Mouse (Mus musculus): ENCODE data around the gene Sh2d3c. TPM values are rescaled to one million over a fixed set of nuclear protein-coding genes. Genes with fewer than 3 reads are reported as not detected.

The Sh2d3c gene
- total and polyA plus RNA-seq, 2 experiments from 2014 or later, result 43.8 to 52.8 TPM

DNA sequence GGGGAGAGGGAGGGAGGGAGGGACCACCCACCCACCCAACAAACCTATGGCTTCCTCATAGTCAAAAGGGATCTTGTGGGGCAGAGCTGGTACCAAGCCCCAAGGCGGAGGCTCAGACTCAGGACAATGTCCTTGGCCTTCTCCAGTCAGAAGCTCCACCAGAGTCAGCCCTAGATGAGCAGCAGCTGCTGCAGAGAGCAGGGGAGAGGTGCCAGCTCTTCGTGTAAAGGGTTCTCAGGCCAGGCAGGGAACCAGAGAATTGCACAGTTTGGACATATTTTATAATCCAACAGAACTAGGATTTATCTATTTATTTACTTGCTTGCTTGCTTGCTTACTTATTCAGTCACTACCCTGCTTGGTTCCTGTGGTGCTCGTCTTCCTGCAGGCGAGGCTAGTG is 18.5 kb downstream of the Sh2d3c start:
- ATAC-seq, result no peak

DNA sequence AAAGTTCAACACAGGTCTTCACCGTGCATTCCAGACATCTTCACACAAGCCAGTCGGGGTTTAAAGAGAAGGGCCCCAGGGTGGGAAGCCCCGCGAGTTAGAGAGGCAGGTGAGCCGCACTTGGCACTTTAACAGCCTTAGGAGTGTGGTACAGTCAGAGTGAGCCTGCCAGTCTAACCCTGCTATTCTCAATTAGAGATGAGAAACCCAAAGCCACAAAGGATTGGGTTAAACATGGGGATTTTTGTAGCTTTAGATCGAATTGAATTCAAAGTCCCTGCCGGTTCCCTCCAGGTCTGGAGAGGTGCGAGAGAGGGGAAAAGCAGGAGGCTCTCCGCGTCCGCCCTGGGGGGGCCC is 20.0 kb downstream of the Sh2d3c start, which contains the start of gene 6330409D20Rik:
6330409D20Rik (minus strand) TSS at position 101 of the 357 bp plus-strand sequence.
- Histone ChIP-seq H3K27me3 (ENCODE audit: insufficient read depth, low read length) (no peaks in the 10 kb centered on the region), H3K4me2 (ENCODE audit: low read depth, low read length) (peak within 1 kb of the TSS; percentile 74), H3K4me3 (ENCODE audit: low read length) (peak within 1 kb of the TSS; percentile 80), H3K4me1 (ENCODE audit: insufficient read depth, low read length) (peaks cover 19% of the 10 kb centered on the region; the same call in 1 of the 2 replicates), H3K36me3 (ENCODE audit: insufficient read depth, low read length) (peaks cover 9% of the 10 kb centered on the region), H3K27ac (peak within 1 kb of the TSS; percentile 92), H3K9me3 (ENCODE audit: low read length) (no peaks in the 10 kb centered on the region), H3K9ac (replicated peaks; ENCODE audit: low read length) (peak within 1 kb of the TSS; percentile 94)
- DNase-seq (ENCODE audit: low spot score) (no peak), ATAC-seq (no peak)
- no peak for TF ChIP-seq CTCF (IDR thresholded peaks at IDR 0.05; ENCODE audit: low read depth)
- 6% methylated on average over 11 of the region's 11 CpGs for WGBS

More for the DNA sequence above, 18.5 kb downstream of the Sh2d3c start:
- no peak overlapping the region for H3K4me2 ChIP-seq (ENCODE audit: low read depth, low read length)
- no peaks in the 10 kb centered on the region for H3K9me3 ChIP-seq (ENCODE audit: low read length)
- H3K27me3 ChIP-seq (ENCODE audit: insufficient read depth, low read length), result no peaks in the 10 kb centered on the region
- H3K9ac ChIP-seq (replicated peaks; ENCODE audit: low read length), result no peak overlapping the region
- TF ChIP-seq CTCF (IDR thresholded peaks at IDR 0.05; ENCODE audit: low read depth), result no peak
- H3K4me1 ChIP-seq (ENCODE audit: insufficient read depth, low read length), result peaks cover 19% of the 10 kb centered on the region; the same call in 1 of the 2 replicates
- H3K4me3 ChIP-seq (ENCODE audit: low read length), result no peak overlapping the region
- WGBS, result 67% methylated on average over 4 of the region's 4 CpGs
- no peak overlapping the region for H3K27ac ChIP-seq
- no peaks in the 10 kb centered on the region for H3K36me3 ChIP-seq (ENCODE audit: insufficient read depth, low read length)
- no peak for DNase-seq (ENCODE audit: low spot score)

DNA sequence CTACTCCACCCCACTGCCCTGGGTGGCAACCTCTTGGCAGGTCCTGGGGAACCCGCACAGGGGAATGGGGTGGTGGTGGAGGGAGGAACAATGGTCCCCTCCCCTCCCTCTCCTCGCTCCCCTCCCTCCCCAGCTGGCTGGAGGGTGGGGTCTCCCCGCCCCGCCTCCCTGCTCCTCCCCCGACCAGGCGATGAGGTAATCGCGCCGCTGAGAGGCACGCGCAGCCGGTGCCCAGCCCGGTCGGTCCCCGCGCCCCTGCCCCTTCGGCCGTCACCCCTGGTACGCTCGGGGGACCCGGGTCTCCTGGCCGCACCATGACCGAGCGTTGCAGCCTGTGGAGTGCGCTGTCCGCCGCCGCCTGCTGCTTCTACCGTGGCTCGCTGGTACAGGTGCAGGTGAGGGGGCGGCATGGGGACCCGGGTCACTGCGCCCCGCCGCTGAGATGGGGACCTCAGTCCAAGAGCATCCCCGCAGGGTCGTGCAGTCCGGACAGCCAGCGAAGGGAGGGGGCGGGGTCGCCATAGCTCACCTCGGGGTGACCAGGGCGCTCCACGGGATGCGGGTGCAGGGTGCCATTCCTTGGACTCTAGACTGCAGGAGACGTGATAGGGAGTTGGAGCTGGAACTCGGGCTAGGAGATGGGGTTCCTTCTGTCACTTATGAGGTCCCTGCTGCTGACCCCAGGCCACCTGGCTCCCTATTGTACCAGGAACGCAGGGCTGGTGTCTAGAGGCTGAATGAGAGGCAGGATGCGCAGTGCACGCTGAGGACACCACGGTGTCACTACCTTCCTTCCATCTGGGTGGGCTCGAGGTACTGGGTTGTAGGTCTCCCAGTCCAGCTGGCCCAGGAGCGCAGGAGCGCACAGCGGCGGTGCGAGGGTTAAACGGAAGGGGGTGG is 20.7 kb downstream of the Sh2d3c start:
- no peak for TF ChIP-seq CTCF (IDR thresholded peaks at IDR 0.05; ENCODE audit: low read depth)
- H3K27me3 ChIP-seq (ENCODE audit: insufficient read depth, low read length), result no peaks in the 10 kb centered on the region
- H3K4me3 ChIP-seq (ENCODE audit: low read length), result peak overlapping the region; percentile 80
- H3K27ac ChIP-seq, result peak overlapping the region; percentile 92
- H3K9ac ChIP-seq (replicated peaks; ENCODE audit: low read length), result peak overlapping the region; percentile 94
- no peaks in the 10 kb centered on the region for H3K9me3 ChIP-seq (ENCODE audit: low read length)
- peak; percentile 63 for ATAC-seq
- peak; percentile 78 for DNase-seq (ENCODE audit: low spot score)
- peak overlapping the region; percentile 74 for H3K4me2 ChIP-seq (ENCODE audit: low read depth, low read length)
- WGBS, result 1% methylated on average over 56 of the region's 58 CpGs
- peaks cover 15% of the 10 kb centered on the region for H3K36me3 ChIP-seq (ENCODE audit: insufficient read depth, low read length)
- H3K4me1 ChIP-seq (ENCODE audit: insufficient read depth, low read length), result peaks cover 19% of the 10 kb centered on the region; the same call in 1 of the 2 replicates

DNA sequence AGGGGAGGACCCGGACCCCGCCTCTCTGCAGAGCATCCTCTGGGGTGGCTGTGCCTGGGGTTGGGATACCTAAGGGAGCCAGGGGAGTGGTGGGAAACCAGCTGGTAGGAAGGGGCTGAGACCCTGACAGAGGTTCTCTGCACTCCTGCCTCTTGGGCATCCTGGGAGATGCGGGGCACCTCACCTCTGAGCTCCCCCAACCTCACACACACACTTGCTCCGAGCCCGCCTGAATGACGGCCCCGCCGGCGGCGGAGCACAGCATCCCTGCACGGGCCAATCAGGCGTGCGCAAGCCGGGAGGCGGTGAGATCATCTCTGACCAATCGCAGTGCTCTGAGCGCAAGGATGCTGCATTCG is 21.3 kb downstream of the Sh2d3c start:
- DNase-seq (ENCODE audit: low spot score) (peak; percentile 94), ATAC-seq (peak; percentile 92)
- no peaks in the 10 kb centered on the region for H3K9me3 ChIP-seq (ENCODE audit: low read length)
- WGBS, result 5% methylated on average over 18 of the region's 18 CpGs
- peak overlapping the region; percentile 92 for H3K27ac ChIP-seq
- H3K4me2 ChIP-seq (ENCODE audit: low read depth, low read length), result peak overlapping the region; percentile 74
- peak overlapping the region; percentile 94 for H3K9ac ChIP-seq (replicated peaks; ENCODE audit: low read length)
- no peak for TF ChIP-seq CTCF (IDR thresholded peaks at IDR 0.05; ENCODE audit: low read depth)
- H3K27me3 ChIP-seq (ENCODE audit: insufficient read depth, low read length), result no peaks in the 10 kb centered on the region
- H3K4me3 ChIP-seq (ENCODE audit: low read length), result peak overlapping the region; percentile 80
- H3K4me1 ChIP-seq (ENCODE audit: insufficient read depth, low read length), result peaks cover 19% of the 10 kb centered on the region; the same call in 1 of the 2 replicates
- peaks cover 22% of the 10 kb centered on the region for H3K36me3 ChIP-seq (ENCODE audit: insufficient read depth, low read length)

DNA sequence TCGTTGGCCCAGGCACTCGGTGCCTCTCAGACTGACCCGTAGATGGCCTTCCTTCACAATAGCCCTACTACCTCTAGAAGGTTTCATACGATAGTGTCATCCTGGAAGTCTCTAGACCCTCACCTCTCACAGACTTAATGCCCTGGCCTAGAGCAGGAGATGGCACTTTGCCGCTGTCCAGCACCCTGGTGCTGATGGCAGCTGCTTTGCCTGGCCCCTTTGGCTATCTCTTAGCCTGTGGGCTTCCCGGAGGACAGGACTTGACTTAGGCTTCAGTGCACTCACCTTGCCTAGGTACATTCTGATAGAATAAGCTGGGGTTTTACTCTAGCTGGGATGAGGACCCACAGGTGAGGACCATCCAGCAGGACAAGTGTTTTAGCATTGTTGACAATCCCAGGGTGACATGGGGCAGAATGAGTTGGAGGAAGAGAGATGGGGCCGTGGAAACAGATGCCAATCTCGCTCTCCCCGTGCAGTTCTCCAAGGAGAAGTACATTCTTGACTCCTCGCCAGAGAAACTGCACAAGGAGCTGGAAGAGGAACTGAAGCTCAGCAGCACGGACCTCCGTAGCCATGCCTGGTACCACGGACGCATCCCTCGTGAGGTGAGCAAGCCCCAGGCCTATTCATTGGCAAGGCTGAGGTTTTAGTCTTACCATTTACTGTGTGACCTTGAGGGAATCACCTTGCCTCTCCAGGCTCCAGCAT is 23.6 kb downstream of the Sh2d3c start:
- TF ChIP-seq CTCF (IDR thresholded peaks at IDR 0.05; ENCODE audit: low read depth), result no peak
- 62% methylated on average over 15 of the region's 15 CpGs for WGBS
- Histone ChIP-seq H3K9me3 (ENCODE audit: low read length) (no peaks in the 10 kb centered on the region), H3K27me3 (ENCODE audit: insufficient read depth, low read length) (no peaks in the 10 kb centered on the region), H3K4me2 (ENCODE audit: low read depth, low read length) (no peak overlapping the region), H3K9ac (replicated peaks; ENCODE audit: low read length) (no peak overlapping the region), H3K36me3 (ENCODE audit: insufficient read depth, low read length) (peaks cover 35% of the 10 kb centered on the region), H3K4me1 (ENCODE audit: insufficient read depth, low read length) (peaks cover 19% of the 10 kb centered on the region; the same call in 1 of the 2 replicates), H3K4me3 (ENCODE audit: low read length) (no peak overlapping the region), H3K27ac (no peak overlapping the region)
- ATAC-seq (no peak), DNase-seq (ENCODE audit: low spot score) (no peak)

DNA sequence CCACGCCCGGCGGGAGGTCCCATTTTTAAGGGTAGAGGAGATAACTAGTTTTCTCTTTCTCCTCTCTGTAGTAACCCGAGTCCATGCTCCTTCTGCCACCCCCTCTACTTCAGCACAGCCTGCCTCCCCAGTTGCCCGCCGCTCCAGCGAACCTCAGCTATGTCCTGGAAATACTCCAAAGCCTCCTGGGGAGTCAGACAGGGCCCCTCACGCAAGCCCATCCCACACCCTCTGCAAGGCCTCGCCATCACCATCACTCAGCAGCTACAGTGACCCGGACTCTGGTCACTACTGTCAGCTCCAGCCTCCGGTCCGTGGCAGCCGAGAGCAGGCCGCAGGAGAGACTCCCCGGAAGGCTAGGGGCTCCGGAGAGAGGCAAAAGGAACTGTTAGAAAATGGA is 28.2 kb downstream of the Sh2d3c start:
- Histone ChIP-seq H3K4me3 (ENCODE audit: low read length) (no peak overlapping the region), H3K4me1 (ENCODE audit: insufficient read depth, low read length) (no peaks in the 10 kb centered on the region), H3K4me2 (ENCODE audit: low read depth, low read length) (no peak overlapping the region), H3K9me3 (ENCODE audit: low read length) (no peaks in the 10 kb centered on the region), H3K27me3 (ENCODE audit: insufficient read depth, low read length) (no peaks in the 10 kb centered on the region), H3K9ac (replicated peaks; ENCODE audit: low read length) (no peak overlapping the region), H3K27ac (no peak overlapping the region), H3K36me3 (ENCODE audit: insufficient read depth, low read length) (peaks cover 61% of the 10 kb centered on the region)
- TF ChIP-seq CTCF (IDR thresholded peaks at IDR 0.05; ENCODE audit: low read depth), result no peak
- DNase-seq (ENCODE audit: low spot score), result no peak
- ATAC-seq, result no peak
- 85% methylated on average over 16 of the region's 16 CpGs for WGBS
